Mouse (Mus musculus) adrenal gland, postnatal 36 days (tissue): ENCODE results near the gene Apol7e. TPM values are rescaled to one million over a fixed set of nuclear protein-coding genes. Genes with fewer than 3 reads are reported as not detected.

Experiments used
- total RNA-seq, 2 experiments: library from RNA; stranded (reverse); gene quantifications; 2 replicates each; pipeline ENCODE4 v1.2.3; 2021

Gene Apol7e
- total RNA-seq, 2 experiments from 2014 or later: not detected

Other genes starting within 250 kb of the Apol7e start
- under 1 TPM in 1 of 2 experiments, not detected in 1; 0.10 TPM for gene Apol10a, start 221.8 kb upstream of the Apol7e start, total RNA-seq
- not detected for gene Apol11a, start 190.6 kb upstream of the Apol7e start, total RNA-seq
- gene Apol7c, start 165.5 kb upstream of the Apol7e start, total RNA-seq: not detected
- not detected for gene 1700025B11Rik, start 137.0 kb upstream of the Apol7e start, total RNA-seq
- under 1 TPM; 0.20 to 0.26 TPM for gene Apol10b, start 102.7 kb upstream of the Apol7e start, total RNA-seq
- not detected for gene Gm36245, start 99.6 kb upstream of the Apol7e start, total RNA-seq
- gene Apol11b, start 55.6 kb upstream of the Apol7e start, total RNA-seq: under 1 TPM; 0.33 to 0.83 TPM
- 1 to 10 TPM; 1.1 to 1.2 TPM for gene Apol9b, start 30.2 kb downstream of the Apol7e start, total RNA-seq
- not detected for gene Apol8, start 58.1 kb downstream of the Apol7e start, total RNA-seq
- gene Myh9, start 143.3 kb downstream of the Apol7e start, total RNA-seq: 100 to 1,000 TPM; 309 to 387 TPM
- gene Txn2, start 230.1 kb downstream of the Apol7e start, total RNA-seq: 100 to 1,000 TPM; 563 to 586 TPM